Comparison of ENCODE assay signal across 8 mouse cellular contexts in genomic region chr9:30936674-30937438, GRCm38 (mm10). TPM values are rescaled to one million over a fixed set of nuclear protein-coding genes. Genes with fewer than 3 reads are reported as not detected.
A peak's percentile ranks its signal among the peaks of the same experiment; 100 is the strongest.
DNase-seq lines count a peak whose midpoint lies in the region; ATAC-seq lines count a peak whose summit lies in the region.

No protein-coding gene starts in this region.

- 26% methylated on average over 9 of the region's 9 CpGs for WGBS in liver, embryonic 12.5 days (ENCODE audit: insufficient replicate concordance)
- 44% methylated on average over 9 of the region's 9 CpGs for WGBS in forebrain, embryonic 11.5 days
- 31% methylated on average over 9 of the region's 9 CpGs for WGBS in hindbrain, embryonic 15.5 days
- 31% methylated on average over 9 of the region's 9 CpGs for WGBS in limb, embryonic 13.5 days
- 36% methylated on average over 9 of the region's 9 CpGs for WGBS in neural tube, embryonic 15.5 days

- peaks cover 28% of the 10 kb centered on the region for H3K27me3 ChIP-seq in liver, embryonic 12.5 days (replicated peaks)
- peaks cover 13% of the 10 kb centered on the region for H3K27me3 ChIP-seq in forebrain, embryonic 11.5 days (ENCODE audit: control insufficient read depth, insufficient read depth, low read length)
- H3K27me3 ChIP-seq in hindbrain, embryonic 15.5 days = peaks cover 19% of the 10 kb centered on the region
- peaks cover 35% of the 10 kb centered on the region for H3K27me3 ChIP-seq in limb, embryonic 13.5 days
- peaks cover 15% of the 10 kb centered on the region for H3K27me3 ChIP-seq in neural tube, embryonic 15.5 days (replicated peaks)

- no peaks in the 10 kb centered on the region for H3K36me3 ChIP-seq in liver, embryonic 12.5 days
- no peaks in the 10 kb centered on the region for H3K36me3 ChIP-seq in forebrain, embryonic 11.5 days (ENCODE audit: control insufficient read depth, insufficient read depth, low read length)
- H3K36me3 ChIP-seq in hindbrain, embryonic 15.5 days = no peaks in the 10 kb centered on the region
- no peaks in the 10 kb centered on the region for H3K36me3 ChIP-seq in limb, embryonic 13.5 days
- no peaks in the 10 kb centered on the region for H3K36me3 ChIP-seq in neural tube, embryonic 15.5 days

- H3K4me1 ChIP-seq in liver, embryonic 12.5 days = no peaks in the 10 kb centered on the region
- H3K4me1 ChIP-seq in forebrain, embryonic 11.5 days (replicated peaks; ENCODE audit: control insufficient read depth, insufficient read depth, low read length) = no peaks in the 10 kb centered on the region
- H3K4me1 ChIP-seq in hindbrain, embryonic 15.5 days (replicated peaks) = peaks cover 2% of the 10 kb centered on the region; the same call in 1 of the 2 replicates
- no peaks in the 10 kb centered on the region for H3K4me1 ChIP-seq in limb, embryonic 13.5 days
- peaks cover 8% of the 10 kb centered on the region for H3K4me1 ChIP-seq in neural tube, embryonic 15.5 days

- no peak for ATAC-seq in liver, embryonic 12.5 days
- ATAC-seq in forebrain, embryonic 11.5 days (replicated peaks; ENCODE audit: low FRiP score) = peak; percentile 76
- peak; percentile 89 for ATAC-seq in hindbrain, embryonic 15.5 days (ENCODE audit: low FRiP score, low read depth)
- peak; percentile 62; the same call in 1 of the 2 replicates for ATAC-seq in limb, embryonic 13.5 days (ENCODE audit: low FRiP score, low read depth)
- peak; percentile 84 for ATAC-seq in neural tube, embryonic 15.5 days (ENCODE audit: low FRiP score)

- no peak overlapping the region for H3K4me3 ChIP-seq in liver, embryonic 12.5 days
- no peak overlapping the region for H3K4me3 ChIP-seq in forebrain, embryonic 11.5 days (ENCODE audit: low read depth, low read length)
- H3K4me3 ChIP-seq in hindbrain, embryonic 15.5 days = no peak overlapping the region
- H3K4me3 ChIP-seq in limb, embryonic 13.5 days = no peak overlapping the region
- H3K4me3 ChIP-seq in neural tube, embryonic 15.5 days (replicated peaks) = no peak overlapping the region

- H3K9me3 ChIP-seq in liver, embryonic 12.5 days (replicated peaks) = no peaks in the 10 kb centered on the region
- no peaks in the 10 kb centered on the region for H3K9me3 ChIP-seq in forebrain, embryonic 11.5 days (ENCODE audit: control insufficient read depth, low read length)
- no peaks in the 10 kb centered on the region for H3K9me3 ChIP-seq in hindbrain, embryonic 15.5 days
- H3K9me3 ChIP-seq in limb, embryonic 13.5 days = no peaks in the 10 kb centered on the region
- H3K9me3 ChIP-seq in neural tube, embryonic 15.5 days (replicated peaks) = no peaks in the 10 kb centered on the region

- H3K27ac ChIP-seq in liver, embryonic 12.5 days = no peak overlapping the region
- H3K27ac ChIP-seq in forebrain, embryonic 11.5 days (ENCODE audit: low read depth, low read length) = no peak overlapping the region
- no peak overlapping the region for H3K27ac ChIP-seq in hindbrain, embryonic 15.5 days (replicated peaks)
- no peak overlapping the region for H3K27ac ChIP-seq in limb, embryonic 13.5 days
- no peak overlapping the region for H3K27ac ChIP-seq in neural tube, embryonic 15.5 days (replicated peaks)

- no peak overlapping the region for H3K4me2 ChIP-seq in liver, embryonic 12.5 days
- no peak overlapping the region for H3K4me2 ChIP-seq in forebrain, embryonic 11.5 days (ENCODE audit: low read depth, low read length, severe bottlenecking)
- peak overlapping the region; percentile 43 for H3K4me2 ChIP-seq in hindbrain, embryonic 15.5 days
- peak overlapping the region; percentile 35 for H3K4me2 ChIP-seq in limb, embryonic 13.5 days (replicated peaks)
- H3K4me2 ChIP-seq in neural tube, embryonic 15.5 days = peak overlapping the region; percentile 44

- peak; percentile 46 for DNase-seq in liver
- peak; percentile 46 for DNase-seq in adrenal gland, adult 2 months
- DNase-seq in forebrain, embryonic 11.5 days (ENCODE audit: low spot score) = peak; percentile 71
- no peak for DNase-seq in yolk sac, embryonic 10.5 days (ENCODE audit: low spot score)

- no peak overlapping the region for H3K9ac ChIP-seq in liver, embryonic 12.5 days
- H3K9ac ChIP-seq in forebrain, embryonic 11.5 days (ENCODE audit: low read length) = no peak overlapping the region
- no peak overlapping the region for H3K9ac ChIP-seq in hindbrain, embryonic 15.5 days
- no peak overlapping the region for H3K9ac ChIP-seq in limb, embryonic 13.5 days
- H3K9ac ChIP-seq in neural tube, embryonic 15.5 days (replicated peaks) = no peak overlapping the region

RNA-seq across cellular contexts. Expression of gene Adamts8, which starts 5.5 kb away (rescaled TPM):
- 0.13 and 0.16 TPM in 2 replicates for polyA plus RNA-seq in liver, embryonic 12.5 days (2016; fragmentation: Nextera tagmentation; extraction: Ambion mirVana)
- under 1 TPM; 0.12 to 0.14 TPM for total RNA-seq in adrenal gland, adult 2 months (2021)
- polyA plus RNA-seq in adrenal gland, adult 2 months (2012; rRNA removed) = 0.04 and 0.34 TPM in 2 replicates
- polyA plus RNA-seq in forebrain, embryonic 11.5 days (2014; fragmentation: Nextera tagmentation; extraction: Ambion mirVana) = 0.49 and 0.61 TPM in 2 replicates
- polyA plus RNA-seq in hindbrain, embryonic 15.5 days (2015; fragmentation: Nextera tagmentation; extraction: Ambion mirVana) = 2.0 and 2.3 TPM in 2 replicates
- polyA plus RNA-seq in limb, embryonic 13.5 days (2015; fragmentation: Nextera tagmentation; extraction: Ambion mirVana) = 3.6 and 4.4 TPM in 2 replicates
- polyA plus RNA-seq in neural tube, embryonic 15.5 days (2015; fragmentation: Nextera tagmentation; extraction: Ambion mirVana) = 2.6 and 3.1 TPM in 2 replicates

RNA-seq across cellular contexts. Expression of gene Adamts15, which starts 14.6 kb away (rescaled TPM):
- 0.99 and 1.5 TPM in 2 replicates for polyA plus RNA-seq in liver, embryonic 12.5 days (2016; fragmentation: Nextera tagmentation; extraction: Ambion mirVana)
- total RNA-seq in adrenal gland, adult 2 months (2021) = 1 to 10 TPM; 4.6 to 4.9 TPM
- 3.4 and 3.5 TPM in 2 replicates for polyA plus RNA-seq in adrenal gland, adult 2 months (2012; rRNA removed)
- polyA plus RNA-seq in forebrain, embryonic 11.5 days (2014; fragmentation: Nextera tagmentation; extraction: Ambion mirVana) = 6.7 and 8.4 TPM in 2 replicates
- 5.6 and 6.8 TPM in 2 replicates for polyA plus RNA-seq in hindbrain, embryonic 15.5 days (2015; fragmentation: Nextera tagmentation; extraction: Ambion mirVana)
- 31.9 and 39.2 TPM in 2 replicates for polyA plus RNA-seq in limb, embryonic 13.5 days (2015; fragmentation: Nextera tagmentation; extraction: Ambion mirVana)
- 5.8 and 7.0 TPM in 2 replicates for polyA plus RNA-seq in neural tube, embryonic 15.5 days (2015; fragmentation: Nextera tagmentation; extraction: Ambion mirVana)

Comparison
In these comparisons a context has a peak if more than half of its experiments do, and no peak if none do; other contexts are left out.
1. H3K4me2 ChIP-seq: peak in hindbrain, embryonic 15.5 days (single experiment), limb, embryonic 13.5 days (single experiment) and neural tube, embryonic 15.5 days (single experiment); none in liver, embryonic 12.5 days (single experiment) and forebrain, embryonic 11.5 days (single experiment).